Mouse (Mus musculus) thymus, postnatal 0 days (tissue): ENCODE data around the gene Nlrp4c. TPM values are rescaled to one million over a fixed set of nuclear protein-coding genes. Genes with fewer than 3 reads are reported as not detected.

Experiments used
- polyA plus RNA-seq: library from polyadenylated mRNA; unstranded; fragments of >200 nt; fragmentation: Nextera tagmentation; extraction: Ambion mirVana; gene quantifications from 2 replicates; pipeline ENCODE4 v1.2.1, GENCODE M21; 2015

Nlrp4c gene
- polyA plus RNA-seq, 1 experiment from 2014 or later, result not detected

Other genes with a start within 250 kb of the Nlrp4c start
- gene Vmn1r63, start 239.7 kb upstream of the Nlrp4c start, polyA plus RNA-seq, result not detected in 2 replicates
- gene Vmn1r64, start 160.6 kb upstream of the Nlrp4c start, polyA plus RNA-seq, result not detected in 2 replicates
- gene Vmn1r65, start 34.2 kb upstream of the Nlrp4c start, polyA plus RNA-seq, result not detected in 2 replicates
- 21.4 and 33.0 TPM in 2 replicates for gene Zfp787, start 110.8 kb downstream of the Nlrp4c start, polyA plus RNA-seq
- gene Zfp444, start 127.1 kb downstream of the Nlrp4c start, polyA plus RNA-seq, result 61.2 and 62.1 TPM in 2 replicates
- gene Galp, start 151.9 kb downstream of the Nlrp4c start, polyA plus RNA-seq, result not detected in 2 replicates
- gene Zscan5b, start 177.1 kb downstream of the Nlrp4c start, polyA plus RNA-seq, result not detected in 2 replicates
- 0.21 TPM in 1 of 2 replicates, not detected in the other for gene Epp13, start 207.5 kb downstream of the Nlrp4c start, polyA plus RNA-seq
- 11.5 TPM in 2 replicates for gene Zfp667, start 241.4 kb downstream of the Nlrp4c start, polyA plus RNA-seq